Mouse (Mus musculus) liver, postnatal 0 days (tissue): ENCODE data around the gene Gm6525.

Experiments used
- CTCF ChIP-seq: sonication (generic); IDR thresholded peaks from 2 replicates; pipeline ENCODE4 v1.5.1; 2016; ENCODE audit warnings: antibody characterized with exemption, low read depth
- EP300 ChIP-seq: IDR thresholded peaks from 2 replicates; pipeline ENCODE4 v1.6.1; 2016; ENCODE audit warnings: antibody characterized with exemption, low read depth, mild to moderate bottlenecking

DNA sequence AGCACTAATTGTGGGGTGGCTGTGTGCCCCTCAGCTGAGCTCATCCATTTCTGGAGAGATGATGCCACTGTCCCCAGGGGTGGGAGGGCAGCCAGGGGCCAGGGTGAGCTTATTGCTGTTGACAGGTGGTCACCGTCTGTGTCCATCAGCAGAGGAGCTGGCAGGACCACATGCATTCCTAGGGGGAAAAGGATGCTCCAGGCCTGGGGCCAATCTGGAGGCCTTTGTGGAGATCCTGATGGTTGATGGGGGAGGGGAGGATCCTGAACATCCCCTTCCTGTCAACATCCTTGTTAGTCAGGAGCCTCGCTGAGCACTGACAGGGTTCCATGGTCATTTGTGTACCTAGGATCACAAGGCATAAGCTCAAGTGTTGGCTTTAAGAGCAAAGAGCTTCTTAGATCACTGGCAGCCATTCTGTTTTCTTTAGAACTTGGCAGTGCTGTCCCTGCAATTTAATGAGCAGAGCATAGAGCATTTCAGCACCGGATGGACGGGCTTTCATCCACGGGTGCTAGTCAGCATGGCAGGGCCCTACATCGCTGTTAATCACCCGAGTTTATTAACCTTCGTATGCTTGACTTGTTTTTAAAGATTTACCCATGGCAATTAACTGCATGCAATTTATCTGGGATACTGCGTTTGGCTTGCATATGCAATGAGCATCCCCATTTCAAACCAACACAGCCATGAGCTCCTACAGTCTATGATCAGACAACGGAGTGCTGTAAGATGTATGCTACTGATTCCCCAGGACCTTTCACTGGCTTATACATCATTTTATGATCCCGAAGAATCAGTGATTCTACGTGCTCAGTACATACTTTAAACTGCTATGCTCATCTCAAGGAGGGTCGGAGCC lies 26.9 kb downstream of the Gm6525 start:
- TF ChIP-seq CTCF = no peak
- TF ChIP-seq EP300 = no peak
